8 mouse cellular contexts compared by ENCODE assay signal in genomic region chr15:76987542-76988094, GRCm38 (mm10). TPM values are rescaled to one million over a fixed set of nuclear protein-coding genes. Genes with fewer than 3 reads are reported as not detected.
DNase-seq lines count a peak whose midpoint lies in the region; ATAC-seq lines count a peak whose summit lies in the region.

No protein-coding gene starts in this region.

- H3K4me1 ChIP-seq in heart, embryonic 10.5 days: peaks cover 15% of the 10 kb centered on the region
- H3K4me1 ChIP-seq in midbrain, embryonic 10.5 days: peaks cover 13% of the 10 kb centered on the region
- no peaks in the 10 kb centered on the region for H3K4me1 ChIP-seq in stomach, embryonic 14.5 days (ENCODE audit: control insufficient read depth, insufficient read depth, low read length)

- intact Hi-C loops in heart, postnatal 10 days (cut with DNase I): no loop called here

- peak overlapping the region; percentile 22 for H3K9ac ChIP-seq in stomach, embryonic 14.5 days (replicated peaks; ENCODE audit: low read depth, low read length)

- peak overlapping the region; percentile 78 for H3K27ac ChIP-seq in heart, embryonic 10.5 days
- peak overlapping the region; percentile 10; the same call in 1 of the 2 replicates for H3K27ac ChIP-seq in midbrain, embryonic 10.5 days (replicated peaks)
- H3K27ac ChIP-seq in stomach, embryonic 14.5 days (ENCODE audit: low read length): no peak overlapping the region

- H3K9me3 ChIP-seq in heart, embryonic 10.5 days: no peaks in the 10 kb centered on the region
- no peaks in the 10 kb centered on the region for H3K9me3 ChIP-seq in midbrain, embryonic 10.5 days (replicated peaks)
- no peaks in the 10 kb centered on the region for H3K9me3 ChIP-seq in stomach, embryonic 14.5 days (ENCODE audit: control insufficient read depth, low read depth, low read length)

- peaks cover 24% of the 10 kb centered on the region; the same call in 1 of the 2 replicates for H3K27me3 ChIP-seq in heart, embryonic 10.5 days (ENCODE audit: insufficient read depth, poor library complexity, severe bottlenecking)
- peaks cover 38% of the 10 kb centered on the region for H3K27me3 ChIP-seq in midbrain, embryonic 10.5 days (ENCODE audit: low read depth, poor library complexity, severe bottlenecking)
- no peaks in the 10 kb centered on the region for H3K27me3 ChIP-seq in stomach, embryonic 14.5 days (ENCODE audit: control insufficient read depth, insufficient read depth, low read length)

- no peak for DNase-seq in heart, embryonic 10.5 days (ENCODE audit: low spot score)
- no peak for DNase-seq in heart, postnatal 10 days
- DNase-seq in adrenal gland, postnatal 25 days: peak; percentile 55
- peak; percentile 22 to 46 for DNase-seq in frontal cortex, postnatal 10 days (ENCODE audit: low spot score in 2 of 2)
- DNase-seq in layer of hippocampus, postnatal 36 days: peak; percentile 51 to 58
- peak; percentile 36 for DNase-seq in midbrain, embryonic 10.5 days (ENCODE audit: low spot score)
- DNase-seq in spleen, adult 18-20 months: no peak

- 0 out of 2 replicates have a peak, but pooled peaks have one; percentile 56 for ATAC-seq in stomach, embryonic 14.5 days (ENCODE audit: insufficient number of reproducible peaks, insufficient read depth, low FRiP score, low read depth)

- peak overlapping the region; percentile 60 for H3K4me3 ChIP-seq in heart, embryonic 10.5 days
- H3K4me3 ChIP-seq in midbrain, embryonic 10.5 days: peak overlapping the region; percentile 55
- H3K4me3 ChIP-seq in stomach, embryonic 14.5 days (ENCODE audit: low read depth, low read length): peak overlapping the region; percentile 43

- no peaks in the 10 kb centered on the region for H3K36me3 ChIP-seq in heart, embryonic 10.5 days
- H3K36me3 ChIP-seq in midbrain, embryonic 10.5 days: no peaks in the 10 kb centered on the region
- no peaks in the 10 kb centered on the region for H3K36me3 ChIP-seq in stomach, embryonic 14.5 days (ENCODE audit: control insufficient read depth, insufficient read depth, low read length)

- WGBS in heart, embryonic 10.5 days: 9% methylated on average over 21 of the region's 21 CpGs
- WGBS in midbrain, embryonic 10.5 days: 2% methylated on average over 21 of the region's 21 CpGs
- 10% methylated on average over 21 of the region's 21 CpGs for WGBS in stomach, embryonic 14.5 days

- peak overlapping the region; percentile 62 for H3K4me2 ChIP-seq in stomach, embryonic 14.5 days (replicated peaks; ENCODE audit: low read depth, low read length)

RNA-seq across cellular contexts. Expression of gene 1110038F14Rik, which starts 39.3 kb away (rescaled TPM):
- polyA plus RNA-seq in heart, embryonic 10.5 days (2016; fragmentation: Nextera tagmentation; extraction: Ambion mirVana): 50.5 and 57.3 TPM in 2 replicates
- 10 to 100 TPM; 25.8 to 26.2 TPM for total RNA-seq in heart, postnatal 10 days (2021)
- 44.6 and 45.8 TPM in 2 replicates for total RNA-seq in adrenal gland, postnatal 25 days (2021)
- 10 to 100 TPM; 27.8 to 28.1 TPM for total RNA-seq in layer of hippocampus, postnatal 36 days (2021)
- 76.4 and 79.9 TPM in 2 replicates for polyA plus RNA-seq in midbrain, embryonic 10.5 days (2016; fragmentation: Nextera tagmentation; extraction: Ambion mirVana)
- 75.7 and 76.5 TPM in 2 replicates for polyA plus RNA-seq in stomach, embryonic 14.5 days (2014; fragmentation: Nextera tagmentation; extraction: Ambion mirVana)

RNA-seq across cellular contexts. Expression of gene Apol6, which starts 56.9 kb away (rescaled TPM):
- 0.27 and 0.77 TPM in 2 replicates for polyA plus RNA-seq in heart, embryonic 10.5 days (2016; fragmentation: Nextera tagmentation; extraction: Ambion mirVana)
- 1 to 10 TPM; 1.6 to 1.7 TPM for total RNA-seq in heart, postnatal 10 days (2021)
- 9.8 and 12.1 TPM in 2 replicates for total RNA-seq in adrenal gland, postnatal 25 days (2021)
- not detected for total RNA-seq in layer of hippocampus, postnatal 36 days (2021)
- not detected in 2 replicates for polyA plus RNA-seq in midbrain, embryonic 10.5 days (2016; fragmentation: Nextera tagmentation; extraction: Ambion mirVana)
- 0.12 TPM in 1 of 2 replicates, not detected in the other for polyA plus RNA-seq in stomach, embryonic 14.5 days (2014; fragmentation: Nextera tagmentation; extraction: Ambion mirVana)

Comparison
In these comparisons a context has a peak if more than half of its experiments do, and no peak if none do; other contexts are left out.
1. DNase-seq: peak in adrenal gland, postnatal 25 days (single experiment), frontal cortex, postnatal 10 days (2 of 2), layer of hippocampus, postnatal 36 days (2 of 2) and midbrain, embryonic 10.5 days (single experiment); none in heart, embryonic 10.5 days (single experiment), heart, postnatal 10 days (0 of 2) and spleen, adult 18-20 months (0 of 2).
2. Peak in every context shown above with its lines, with median percentiles within 50 percentile points of each other: H3K4me3 ChIP-seq.